Mouse (Mus musculus): Measurements from ENCODE around the gene Pomt2.

Gene Pomt2

GRCm38 (mm10) chr12:87130224-87130623, 17.5 kb downstream of the Pomt2 start:
- no peak for DNase-seq (ENCODE audit: low spot score in 2 of 2)

- DNase-seq (ENCODE audit: low spot score in 2 of 2): no peak
Observed at GRCm38 (mm10) chr12:87127256-87127655, 20.5 kb downstream of the Pomt2 start.

GRCm38 (mm10) chr12:87121918-87122589, 25.7 kb downstream of the Pomt2 start:
- DNase-seq (ENCODE audit: low spot score in 2 of 2): no peak

- no peak for DNase-seq (ENCODE audit: low spot score in 2 of 2)
Observed at GRCm38 (mm10) chr12:87107357-87107977, 40.3 kb downstream of the Pomt2 start.

- no peak for DNase-seq (ENCODE audit: low spot score in 2 of 2)
Observed at GRCm38 (mm10) chr12:87104796-87105195, 43.0 kb downstream of the Pomt2 start.

- no peak for DNase-seq (ENCODE audit: low spot score in 2 of 2)
Observed at GRCm38 (mm10) chr12:87103471-87103870, 44.3 kb downstream of the Pomt2 start.

GRCm38 (mm10) chr12:87102165-87102631, 45.6 kb downstream of the Pomt2 start, which contains the start of gene Ngb:
Gene Ngb (minus strand): TSS chr12:87102539.
- no peak for DNase-seq (ENCODE audit: low spot score in 2 of 2)

GRCm38 (mm10) chr12:87100331-87100730, 47.4 kb downstream of the Pomt2 start:
- DNase-seq (ENCODE audit: low spot score in 2 of 2): no peak

GRCm38 (mm10) chr12:87093671-87094070, 54.1 kb downstream of the Pomt2 start:
- DNase-seq (ENCODE audit: low spot score in 2 of 2): no peak

GRCm38 (mm10) chr12:87093249-87093648, 54.5 kb downstream of the Pomt2 start:
- DNase-seq (ENCODE audit: low spot score in 2 of 2): no peak

GRCm38 (mm10) chr12:87091916-87092315, 55.9 kb downstream of the Pomt2 start:
- DNase-seq (ENCODE audit: low spot score in 2 of 2): no peak

GRCm38 (mm10) chr12:87089701-87090100, 58.1 kb downstream of the Pomt2 start:
- DNase-seq (ENCODE audit: low spot score in 2 of 2): no peak

- no peak for DNase-seq (ENCODE audit: low spot score in 2 of 2)
Observed at GRCm38 (mm10) chr12:87089255-87089654, 58.5 kb downstream of the Pomt2 start.

- no peak for DNase-seq (ENCODE audit: low spot score in 2 of 2)
Observed at GRCm38 (mm10) chr12:87088331-87088730, 59.4 kb downstream of the Pomt2 start.

GRCm38 (mm10) chr12:87087236-87087635, 60.5 kb downstream of the Pomt2 start:
- no peak for DNase-seq (ENCODE audit: low spot score in 2 of 2)

GRCm38 (mm10) chr12:87082797-87083196, 65.0 kb downstream of the Pomt2 start:
- no peak for DNase-seq (ENCODE audit: low spot score in 2 of 2)

GRCm38 (mm10) chr12:87076610-87077009, 71.2 kb downstream of the Pomt2 start:
- DNase-seq (ENCODE audit: low spot score in 2 of 2): no peak

GRCm38 (mm10) chr12:87070520-87070919, 77.2 kb downstream of the Pomt2 start:
- no peak for DNase-seq (ENCODE audit: low spot score in 2 of 2)

- DNase-seq (ENCODE audit: low spot score in 2 of 2): no peak
Observed at GRCm38 (mm10) chr12:87066429-87066828, 81.3 kb downstream of the Pomt2 start.

- DNase-seq (ENCODE audit: low spot score in 2 of 2): no peak
Observed at GRCm38 (mm10) chr12:87065446-87065845, 82.3 kb downstream of the Pomt2 start.

GRCm38 (mm10) chr12:87057066-87057465, 90.7 kb downstream of the Pomt2 start:
- DNase-seq (ENCODE audit: low spot score in 2 of 2): no peak
